Mouse (Mus musculus) G1E (cell line): ENCODE results near the gene Ctc1.

Experiments
- CTCF ChIP-seq: IDR thresholded peaks from 2 replicates; pipeline ENCODE4 v1.5.1; 2012; ENCODE audit warnings: low read depth, low read length, inconsistent platforms, mixed read lengths
- GATA1 ChIP-seq: IDR thresholded peaks from 2 replicates; pipeline ENCODE4 v1.6.1; 2012; ENCODE audit warnings: borderline replicate concordance, low read length, inconsistent platforms, mixed read lengths
- GATA2 ChIP-seq: IDR thresholded peaks from 2 replicates; pipeline ENCODE4 v1.6.1; 2012; ENCODE audit warnings: low read depth, low read length, inconsistent platforms, borderline replicate concordance
- POLR2AphosphoS5 ChIP-seq: IDR thresholded peaks from 2 replicates; pipeline ENCODE4 v1.6.1; 2012; ENCODE audit warnings: low read depth, low read length, inconsistent platforms; ENCODE audit not compliant: insufficient replicate concordance
- TAL1 ChIP-seq: conservative IDR thresholded peaks from 2 replicates; pipeline ENCODE4 v1.6.1; 2012; ENCODE audit warnings: low read depth, low read length, inconsistent platforms, mixed read lengths

DNA sequence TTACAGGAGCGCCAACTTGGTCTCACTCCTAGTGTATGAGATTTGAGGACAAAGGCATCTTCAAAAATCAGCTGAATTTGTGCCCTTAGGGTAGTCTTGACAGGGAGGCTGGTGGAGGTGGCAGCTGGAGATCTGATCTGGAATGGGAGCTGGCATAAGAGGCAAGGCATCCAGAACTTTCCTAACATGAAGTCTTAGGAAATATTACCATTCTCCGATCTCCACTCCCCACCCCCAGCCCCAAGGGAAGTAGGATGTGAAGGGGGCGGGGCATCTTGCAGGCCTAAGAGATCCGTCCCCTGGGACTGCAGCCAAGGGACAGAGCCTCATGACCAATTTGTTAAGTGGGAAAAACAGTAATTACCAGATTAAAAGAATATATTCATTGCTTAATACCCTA, 45.5 kb upstream of the Ctc1 start:
- TF ChIP-seq CTCF (no peak), GATA1 (no peak), TAL1 (no peak), POLR2AphosphoS5 (no peak), GATA2 (no peak)
